Mouse (Mus musculus) thymus, postnatal 10 days (tissue): ENCODE measurements around the gene Dnajc22.

ENCODE experiments used
- DNase-seq, 2 experiments: peaks; one replicate each; pipeline ENCODE4 v3.0.0; 2021; ENCODE audit warnings: low spot score in 2 of 2

Gene Dnajc22

GRCm38 (mm10) chr15:99115065-99115423 lies 22.1 kb downstream of the Dnajc22 start:
- no peak for DNase-seq

DNA sequence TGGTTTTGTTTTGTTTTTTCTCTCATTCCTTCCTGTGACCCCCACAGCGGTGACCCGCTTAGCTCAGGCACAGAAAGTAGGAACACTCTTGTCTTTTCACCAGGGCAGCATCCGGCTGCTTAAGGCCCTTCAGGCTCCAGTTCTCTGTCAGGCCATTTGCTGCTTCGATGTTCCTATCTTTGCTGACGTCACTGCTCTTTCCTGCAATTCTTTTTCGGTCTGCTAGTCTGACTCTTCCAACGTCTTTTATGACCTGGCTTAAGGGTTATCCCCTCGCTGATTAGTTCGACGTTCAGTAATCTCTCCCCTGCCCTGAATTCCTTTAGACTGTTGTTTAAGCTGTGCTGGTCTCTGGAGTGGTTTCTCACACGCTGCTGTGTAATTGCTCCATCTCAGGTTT lies 23.6 kb downstream of the Dnajc22 start:
- no peak for DNase-seq

DNA sequence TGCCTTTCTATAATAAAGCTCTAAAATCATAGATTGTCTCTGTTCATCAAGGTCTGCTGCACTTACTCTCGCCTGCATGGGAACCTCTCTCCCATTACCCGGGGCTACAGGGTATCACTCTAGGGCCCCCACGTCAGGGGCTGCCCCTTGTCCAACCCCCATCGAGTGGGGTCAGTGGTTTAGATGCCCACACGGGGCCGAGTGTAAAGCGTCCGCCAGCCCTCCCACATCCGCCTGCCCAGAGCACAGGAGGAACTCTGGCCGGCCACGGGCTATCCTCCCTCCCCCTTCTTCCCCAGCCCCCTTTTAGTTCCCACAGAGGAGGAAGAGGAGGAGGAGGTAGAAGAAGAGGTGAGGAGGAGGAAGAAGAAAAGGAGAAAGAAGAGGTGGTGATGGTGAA lies 27.8 kb downstream of the Dnajc22 start:
- no peak for DNase-seq

- no peak for DNase-seq
Observed at GRCm38 (mm10) chr15:99122642-99123041, 29.7 kb downstream of the Dnajc22 start.

DNA sequence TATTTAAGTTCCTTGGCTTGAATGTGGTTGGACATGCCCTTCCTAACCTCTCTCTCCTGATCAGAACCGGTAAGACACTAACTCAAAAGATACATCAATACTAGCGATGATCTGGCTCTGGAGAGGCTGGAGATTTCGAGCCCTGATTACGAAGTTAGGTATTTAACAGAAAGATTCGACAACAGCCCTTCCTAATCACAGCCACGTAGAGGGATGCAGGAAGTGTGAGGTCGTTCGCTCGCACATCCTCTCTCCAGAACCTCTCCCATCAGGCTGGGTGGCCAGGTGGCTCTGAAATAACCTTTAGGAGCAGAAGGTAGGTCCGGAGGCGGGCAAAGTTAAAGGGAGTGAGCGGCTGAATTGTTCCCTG lies 32.7 kb downstream of the Dnajc22 start, which contains the start of gene Spats2:
TSS of gene Spats2 (plus strand) at position 206 of the 370 bp plus-strand sequence.
- no peak for DNase-seq

GRCm38 (mm10) chr15:99126081-99126815 lies 33.3 kb downstream of the Dnajc22 start:
- DNase-seq, result peak; percentile 21 to 52

GRCm38 (mm10) chr15:99126816-99127365 lies 33.9 kb downstream of the Dnajc22 start:
- no peak for DNase-seq

- DNase-seq, result no peak
Observed at GRCm38 (mm10) chr15:99127851-99128522, 35.0 kb downstream of the Dnajc22 start.

- peak in 1 of 2 experiments; percentile 6 for DNase-seq
Observed at GRCm38 (mm10) chr15:99129441-99129840, 36.5 kb downstream of the Dnajc22 start.

GRCm38 (mm10) chr15:99129956-99130910 lies 37.3 kb downstream of the Dnajc22 start:
- peak in 1 of 2 experiments; percentile 11 for DNase-seq

- no peak for DNase-seq
Observed at GRCm38 (mm10) chr15:99138389-99138788, 45.4 kb downstream of the Dnajc22 start.

DNA sequence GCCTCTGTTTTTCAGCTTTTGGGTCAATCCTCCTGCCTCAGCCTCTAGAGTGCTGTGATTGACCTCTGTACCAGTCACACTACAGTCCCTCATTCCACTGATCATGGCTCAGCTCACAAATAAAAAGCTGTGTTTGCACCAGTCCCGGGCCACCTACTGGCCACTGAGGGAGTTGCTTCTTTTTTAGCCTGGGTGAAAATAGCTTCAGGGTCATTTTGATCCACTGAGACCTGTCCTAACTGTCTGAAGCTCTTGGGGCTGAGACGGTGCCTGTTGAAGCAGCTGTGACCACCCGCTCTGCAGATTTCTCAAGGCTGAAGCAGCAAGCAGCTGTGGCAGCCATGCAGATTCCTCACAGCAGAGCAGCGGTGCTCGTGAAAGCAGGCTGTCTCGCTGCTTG lies 46.7 kb downstream of the Dnajc22 start:
- DNase-seq, result peak in 1 of 2 experiments; percentile 46

DNA sequence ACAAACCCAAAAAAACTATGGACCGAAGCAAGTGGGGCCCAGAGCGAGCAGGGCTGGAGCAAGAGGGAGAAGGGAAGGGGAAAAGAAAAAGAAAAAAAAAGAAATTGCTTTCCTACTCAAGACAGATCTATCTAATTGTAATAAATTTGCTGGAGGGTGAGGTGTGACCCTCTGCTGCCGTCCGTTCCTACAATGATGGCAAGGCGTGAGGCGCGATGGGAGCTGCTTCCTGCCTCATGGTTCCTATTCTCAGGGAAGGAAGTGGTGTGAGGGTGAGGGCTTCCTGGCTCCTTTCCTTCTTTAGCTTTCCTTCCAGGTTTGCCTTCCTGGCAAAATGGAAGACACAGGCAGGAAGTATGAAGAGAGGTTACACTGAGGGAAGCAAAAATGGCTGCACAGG lies 57.5 kb downstream of the Dnajc22 start:
- DNase-seq, result no peak

DNA sequence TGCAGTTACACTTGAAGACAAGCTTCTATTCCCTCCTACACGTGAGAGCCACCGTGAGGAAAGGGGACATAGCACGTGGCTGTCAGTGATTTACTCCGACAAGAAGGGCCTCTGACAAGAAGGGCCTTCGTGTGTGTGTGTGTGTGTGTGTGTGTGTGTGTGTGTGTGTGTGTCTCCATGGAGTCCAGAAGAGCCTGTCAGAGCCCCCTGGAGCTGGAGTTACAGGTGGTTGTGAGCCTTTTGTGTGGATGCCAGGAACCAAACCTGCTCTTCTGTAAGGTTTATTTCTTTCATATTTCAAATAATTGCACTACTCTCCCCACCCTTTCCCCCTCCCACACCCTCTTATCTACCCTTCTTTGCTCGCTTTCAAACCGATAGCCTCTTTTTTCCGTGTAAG lies 58.4 kb downstream of the Dnajc22 start:
- DNase-seq, result no peak

DNA sequence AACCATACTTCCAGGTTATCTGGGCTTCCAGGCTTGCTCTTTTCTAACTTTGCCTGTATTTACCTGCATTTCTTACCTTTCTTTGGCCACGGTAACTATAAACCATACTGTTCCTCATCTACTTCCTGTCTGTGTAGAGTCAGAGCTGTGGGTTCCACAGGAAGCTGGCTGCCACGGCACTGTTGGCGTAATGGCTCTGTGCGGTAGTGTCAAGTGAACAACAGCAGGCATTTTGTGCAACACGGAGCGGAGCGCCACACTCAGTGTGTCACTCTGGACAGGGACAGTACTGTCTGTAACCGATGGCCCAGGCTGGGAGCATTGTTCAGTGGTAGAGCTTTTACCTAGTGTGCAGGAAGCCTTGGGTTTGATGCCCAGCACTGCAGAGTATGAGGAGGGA lies 60.5 kb downstream of the Dnajc22 start:
- DNase-seq, result no peak
